Mouse (Mus musculus): ENCODE measurements around the gene Cdk17.

- TF ChIP-seq CTCF (IDR thresholded peaks at IDR 0.05; ENCODE audit: extremely low read depth, insufficient read length, insufficient replicate concordance, low read depth, low read length) (no peak), POLR2A (IDR thresholded peaks at IDR 0.05; ENCODE audit: low read depth, low read length) (no peak)
Observed at GRCm38 (mm10) chr10:93261981-93262499, 101.4 kb downstream of the Cdk17 start.

Measured in small intestine, adult 2 months (tissue).